Mouse (Mus musculus) megakaryocyte, embryonic 14.5 days (primary cell): Measurements from ENCODE around the gene Orai3. TPM values are rescaled to one million over a fixed set of nuclear protein-coding genes. Genes with fewer than 3 reads are reported as not detected.
"Not testable (repeated sequence)": the region's sequence is repeated elsewhere in the genome, so short reads cannot be mapped to it uniquely, and the experiment has no call there.

Experiments
- H3K27me3 ChIP-seq: replicated peaks from 2 replicates; pipeline ENCODE3; 2012; ENCODE audit warnings: inconsistent platforms
- H3K36me3 ChIP-seq: replicated peaks from 2 replicates; pipeline ENCODE3; 2012; ENCODE audit warnings: low read length, inconsistent platforms, mixed read lengths
- H3K4me1 ChIP-seq: 2 replicates; pipeline ENCODE4 v1.6.1; 2012; ENCODE audit warnings: inconsistent platforms
- H3K4me3 ChIP-seq: replicated peaks from 2 replicates; pipeline ENCODE3; 2012; ENCODE audit warnings: moderate library complexity, mild to moderate bottlenecking, inconsistent platforms
- H3K9me3 ChIP-seq: 2 replicates; pipeline ENCODE4 v1.6.1; 2012; ENCODE audit warnings: inconsistent platforms
- FLI1 ChIP-seq: IDR thresholded peaks from 2 replicates; pipeline ENCODE4 v1.6.1; 2012; ENCODE audit warnings: low read length, inconsistent platforms, mixed read lengths
- GATA1 ChIP-seq: IDR thresholded peaks from 3 replicates; pipeline ENCODE4 v1.6.1; 2012; ENCODE audit warnings: mixed read lengths, low read length, inconsistent platforms, borderline replicate concordance
- polyA plus RNA-seq: library from polyadenylated mRNA; stranded (reverse); fragments of >175 nt; gene quantifications from 2 replicates; pipeline ENCODE4 v1.2.3, GENCODE M21; 2012; ENCODE audit warnings: low replicate concordance; ENCODE audit not compliant: insufficient read depth

Orai3 gene
- polyA plus RNA-seq, result 27.3 and 62.4 TPM in 2 replicates

- Histone ChIP-seq H3K9me3 (no peaks in the 10 kb centered on the region), H3K27me3 (no peaks in the 10 kb centered on the region), H3K4me1 (peaks cover 66% of the 10 kb centered on the region), H3K36me3 (peaks cover 54% of the 10 kb centered on the region), H3K4me3 (peak within 1 kb of the TSS; percentile 97)
- TF ChIP-seq GATA1 (no peak), FLI1 (no peak)
Observed at GRCm38 (mm10) chr7:127769651-127770038, at the start of gene Orai3. Gene Orai3 (plus strand): TSS chr7:127769815.

DNA sequence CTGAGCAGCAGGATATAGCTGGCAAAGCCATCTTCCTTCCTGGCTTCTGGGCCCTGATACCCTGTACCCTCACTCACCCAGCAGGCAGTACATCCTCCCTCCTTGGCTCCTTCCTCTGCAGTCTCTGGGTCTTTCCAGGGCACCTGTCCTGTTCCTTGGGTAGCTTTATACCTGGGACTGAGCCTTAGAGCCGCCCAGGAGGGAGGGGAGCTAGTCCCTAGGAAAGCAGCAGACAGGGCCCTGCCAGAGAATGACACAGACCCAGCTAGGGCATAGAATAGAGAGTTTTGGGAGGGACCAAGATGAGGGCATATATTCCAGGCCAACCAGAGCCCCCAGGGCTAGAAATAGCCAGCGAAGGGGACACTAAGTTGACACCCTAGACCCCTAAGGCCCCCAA is 44.1 kb upstream of the Orai3 start:
- H3K36me3 ChIP-seq, result no peaks in the 10 kb centered on the region
- H3K9me3 ChIP-seq, result no peaks in the 10 kb centered on the region
- H3K4me1 ChIP-seq, result peaks cover 8% of the 10 kb centered on the region; the same call in 1 of the 2 replicates
- H3K27me3 ChIP-seq, result peaks cover 49% of the 10 kb centered on the region
- no peak overlapping the region for H3K4me3 ChIP-seq
- TF ChIP-seq GATA1 (no peak), FLI1 (no peak)

GRCm38 (mm10) chr7:127725924-127726323 is 43.7 kb upstream of the Orai3 start:
- no peak for TF ChIP-seq GATA1
- no peak for TF ChIP-seq FLI1
- Histone ChIP-seq H3K4me1 (peaks cover 8% of the 10 kb centered on the region; the same call in 1 of the 2 replicates), H3K27me3 (peaks cover 49% of the 10 kb centered on the region), H3K9me3 (no peaks in the 10 kb centered on the region), H3K36me3 (no peaks in the 10 kb centered on the region), H3K4me3 (no peak overlapping the region)

GRCm38 (mm10) chr7:127727898-127728297 is 41.7 kb upstream of the Orai3 start:
- TF ChIP-seq FLI1, result no peak
- no peak for TF ChIP-seq GATA1
- no peaks in the 10 kb centered on the region for H3K36me3 ChIP-seq
- H3K4me1 ChIP-seq, result peaks cover 8% of the 10 kb centered on the region; the same call in 1 of the 2 replicates
- H3K9me3 ChIP-seq, result peaks cover 6% of the 10 kb centered on the region
- no peak overlapping the region for H3K4me3 ChIP-seq
- H3K27me3 ChIP-seq, result peaks cover 48% of the 10 kb centered on the region

- Histone ChIP-seq H3K27me3 (peaks cover 38% of the 10 kb centered on the region), H3K4me1 (peaks cover 7% of the 10 kb centered on the region; the same call in 1 of the 2 replicates), H3K36me3 (no peaks in the 10 kb centered on the region), H3K9me3 (peaks cover 6% of the 10 kb centered on the region), H3K4me3 (no peak overlapping the region)
- no peak for TF ChIP-seq FLI1
- TF ChIP-seq GATA1, result no peak
Observed at GRCm38 (mm10) chr7:127730170-127730569, 39.4 kb upstream of the Orai3 start.

- Histone ChIP-seq H3K27me3 (peaks cover 21% of the 10 kb centered on the region), H3K4me3 (peak within 1 kb of the TSS; percentile 16)
- H3K4me1 ChIP-seq, H3K36me3 ChIP-seq, H3K9me3 ChIP-seq: not testable (repeated sequence)
Observed at GRCm38 (mm10) chr7:127732066-127732465, 37.5 kb upstream of the Orai3 start, which contains the start of gene Ctf2. Gene Ctf2 (minus strand): TSS chr7:127732166.

DNA sequence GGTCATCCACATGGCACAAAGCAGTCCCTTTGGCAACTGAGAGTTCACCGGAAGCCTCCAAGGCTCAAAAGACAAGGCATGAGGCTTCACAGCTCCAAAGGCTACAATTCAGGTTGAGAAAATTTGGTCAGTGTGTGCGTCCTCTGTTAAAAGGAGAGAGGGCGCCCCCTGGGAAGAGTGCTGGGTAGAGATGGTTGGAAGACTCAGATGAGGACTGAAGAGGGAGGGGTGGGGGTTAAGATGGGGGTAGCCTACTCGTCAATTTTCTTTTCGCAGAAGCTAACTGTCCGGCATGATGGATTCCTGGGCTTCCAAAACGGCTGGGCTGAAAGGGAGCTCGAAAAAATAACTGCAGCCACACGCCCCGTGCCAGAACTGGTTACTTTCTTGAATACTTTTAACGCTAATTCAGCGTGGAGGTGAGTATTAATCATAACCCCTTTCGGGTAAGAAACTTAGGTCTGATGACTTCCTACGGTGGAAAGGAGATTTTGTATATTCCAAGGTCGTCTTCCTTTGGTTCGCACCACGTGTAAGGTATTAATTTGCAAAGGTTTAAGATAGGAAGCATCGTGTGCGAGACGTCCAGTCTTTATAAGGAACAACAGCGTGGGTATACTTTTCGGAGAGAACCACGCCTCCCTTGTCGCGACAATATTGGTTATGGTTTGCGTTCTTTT is 25.1 kb upstream of the Orai3 start, which contains the start of gene Fbxl19:
Gene Fbxl19 (plus strand): TSS at position 178 of the 680 bp plus-strand sequence.
- Histone ChIP-seq H3K4me1 (peaks cover 31% of the 10 kb centered on the region), H3K9me3 (peaks cover 6% of the 10 kb centered on the region), H3K36me3 (peaks cover 23% of the 10 kb centered on the region), H3K27me3 (peaks cover 7% of the 10 kb centered on the region), H3K4me3 (peak within 1 kb of the TSS; percentile 99)
- TF ChIP-seq GATA1 (no peak), FLI1 (no peak)

- peaks cover 6% of the 10 kb centered on the region for H3K9me3 ChIP-seq
- peaks cover 31% of the 10 kb centered on the region for H3K36me3 ChIP-seq
- TF ChIP-seq GATA1 (no peak), FLI1 (no peak)
- H3K27me3 ChIP-seq, result peaks cover 5% of the 10 kb centered on the region
- peak overlapping the region; percentile 99 for H3K4me3 ChIP-seq
- H3K4me1 ChIP-seq, result peaks cover 31% of the 10 kb centered on the region
Observed at GRCm38 (mm10) chr7:127745251-127745651, 24.4 kb upstream of the Orai3 start.

DNA sequence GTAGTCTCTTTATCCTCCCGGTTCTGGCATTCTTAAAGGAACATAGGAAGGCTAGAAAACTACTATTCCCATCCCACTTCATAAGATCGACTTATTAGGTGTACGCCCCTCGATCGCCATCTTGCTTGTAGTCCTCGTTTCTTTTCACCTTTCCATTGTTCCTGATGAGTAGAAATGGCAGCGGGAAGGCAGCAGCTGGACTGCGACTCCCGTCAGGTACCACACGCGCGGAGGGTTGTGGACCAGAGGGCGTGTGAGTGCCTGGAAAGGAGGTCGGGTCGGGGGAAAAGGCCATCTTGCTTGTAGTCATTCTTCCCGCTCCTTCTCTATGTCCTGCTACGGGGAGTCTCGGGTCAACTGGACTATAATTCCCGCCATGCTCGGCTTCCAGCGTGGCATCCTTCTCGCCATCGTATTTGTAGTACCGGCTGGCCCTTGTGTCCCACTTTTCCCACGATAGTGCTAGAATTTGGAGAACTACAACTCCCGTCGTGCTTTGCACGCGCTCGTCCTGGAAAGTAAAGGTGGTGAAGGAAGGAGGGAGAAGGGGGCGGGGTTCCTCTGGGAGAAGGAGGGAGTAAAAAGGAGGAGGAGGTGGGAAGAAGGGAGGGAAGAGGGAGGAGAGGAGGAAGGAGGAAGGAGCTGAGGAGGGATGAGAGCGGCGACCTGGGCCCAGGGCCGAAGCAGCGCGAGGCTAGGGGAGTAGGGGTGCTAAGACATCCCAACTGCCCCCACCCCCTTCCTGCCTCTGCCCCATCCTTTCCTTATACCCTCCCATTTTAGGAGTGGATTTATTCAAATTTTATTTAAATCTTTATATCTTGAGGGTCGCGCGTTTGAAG is 23.7 kb upstream of the Orai3 start:
- Histone ChIP-seq H3K4me3 (peak overlapping the region; percentile 99), H3K4me1 (peaks cover 31% of the 10 kb centered on the region), H3K9me3 (peaks cover 2% of the 10 kb centered on the region), H3K36me3 (peaks cover 37% of the 10 kb centered on the region), H3K27me3 (peaks cover 3% of the 10 kb centered on the region)
- TF ChIP-seq FLI1 (no peak), GATA1 (no peak)
